Mouse (Mus musculus): ENCODE measurements around the gene Adam1b.

GRCm38 (mm10) chr5:121451644-121452025 lies 51.6 kb downstream of the Adam1b start, which contains the start of gene Tmem116:
- TF ChIP-seq CTCF (IDR thresholded peaks at IDR 0.05; ENCODE audit: insufficient read depth, low read depth, low read length) (no peak), POLR2A (IDR thresholded peaks at IDR 0.05; ENCODE audit: insufficient read depth, low read depth, low read length) (no peak)
